Mouse (Mus musculus): ENCODE data around the gene Gm27021. TPM values are rescaled to one million over a fixed set of nuclear protein-coding genes. Genes with fewer than 3 reads are reported as not detected.

Gm27021 gene
- polyA plus RNA-seq, 3 experiments from 2014 or later = 0.98 TPM; not detected in 2

DNA sequence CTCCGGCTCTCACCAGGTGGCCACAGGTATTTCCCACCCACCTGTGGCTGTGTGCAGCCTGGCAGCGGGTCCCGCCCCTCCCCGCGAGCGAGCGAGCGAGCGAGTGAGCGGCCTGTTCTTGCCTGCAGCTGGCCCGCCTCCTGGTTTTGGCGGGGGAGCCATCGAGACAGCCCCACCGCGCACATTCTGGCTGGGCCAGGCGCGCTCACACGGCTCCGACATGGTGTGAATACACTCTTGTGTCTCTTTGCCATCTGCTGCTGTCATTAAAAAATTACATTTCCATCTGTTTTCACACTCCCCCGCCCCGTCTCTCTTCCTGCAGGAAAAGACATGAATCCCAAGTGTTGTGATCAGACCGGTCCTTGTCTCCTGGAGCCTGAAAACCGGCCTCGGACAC, 69.3 kb downstream of the Gm27021 start:
- no peak for ATAC-seq

- peak; percentile 71 for ATAC-seq
Measured at GRCm38 (mm10) chr8:120595963-120596362, 71.9 kb downstream of the Gm27021 start.

DNA sequence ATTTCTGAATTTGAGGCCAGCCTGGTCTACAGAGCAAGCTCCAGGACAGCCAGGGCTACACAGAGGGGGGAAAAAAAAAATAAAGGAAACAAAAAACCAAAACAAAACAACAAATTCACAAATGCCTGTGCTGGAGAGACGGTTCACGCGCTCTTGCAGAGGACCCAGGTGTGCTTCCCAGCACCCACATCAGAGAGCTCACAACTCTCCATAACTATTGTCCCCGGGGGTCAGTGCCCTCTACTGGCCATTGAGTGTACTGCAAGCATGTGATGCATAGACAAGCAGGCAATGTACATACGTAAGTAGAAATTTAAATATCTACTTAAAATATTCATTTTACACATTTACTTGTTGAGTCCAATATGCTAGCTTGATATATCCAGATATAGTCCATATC, 73.3 kb downstream of the Gm27021 start:
- no peak for ATAC-seq

- no peak for ATAC-seq
Measured at GRCm38 (mm10) chr8:120591587-120592292, 76.1 kb downstream of the Gm27021 start.

DNA sequence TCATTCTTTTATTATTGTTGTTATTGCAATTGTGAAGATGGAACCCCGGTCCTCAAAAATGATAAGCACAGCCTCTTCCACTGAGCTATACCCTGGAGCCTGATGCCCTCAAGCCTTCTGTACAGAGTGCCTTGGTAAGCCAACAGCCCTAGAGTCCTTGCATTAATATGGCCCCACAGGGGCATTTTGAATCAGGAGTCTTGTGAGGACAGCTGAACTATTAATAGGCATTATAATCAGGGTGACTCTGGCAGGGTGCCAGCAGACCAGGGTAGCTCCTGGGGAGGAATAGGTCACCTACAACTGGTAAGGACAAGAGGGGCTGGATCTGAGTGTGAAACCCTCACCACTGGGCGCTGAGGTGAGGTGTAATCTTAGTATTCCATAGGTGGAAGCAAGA, 78.0 kb downstream of the Gm27021 start:
- ATAC-seq = no peak

DNA sequence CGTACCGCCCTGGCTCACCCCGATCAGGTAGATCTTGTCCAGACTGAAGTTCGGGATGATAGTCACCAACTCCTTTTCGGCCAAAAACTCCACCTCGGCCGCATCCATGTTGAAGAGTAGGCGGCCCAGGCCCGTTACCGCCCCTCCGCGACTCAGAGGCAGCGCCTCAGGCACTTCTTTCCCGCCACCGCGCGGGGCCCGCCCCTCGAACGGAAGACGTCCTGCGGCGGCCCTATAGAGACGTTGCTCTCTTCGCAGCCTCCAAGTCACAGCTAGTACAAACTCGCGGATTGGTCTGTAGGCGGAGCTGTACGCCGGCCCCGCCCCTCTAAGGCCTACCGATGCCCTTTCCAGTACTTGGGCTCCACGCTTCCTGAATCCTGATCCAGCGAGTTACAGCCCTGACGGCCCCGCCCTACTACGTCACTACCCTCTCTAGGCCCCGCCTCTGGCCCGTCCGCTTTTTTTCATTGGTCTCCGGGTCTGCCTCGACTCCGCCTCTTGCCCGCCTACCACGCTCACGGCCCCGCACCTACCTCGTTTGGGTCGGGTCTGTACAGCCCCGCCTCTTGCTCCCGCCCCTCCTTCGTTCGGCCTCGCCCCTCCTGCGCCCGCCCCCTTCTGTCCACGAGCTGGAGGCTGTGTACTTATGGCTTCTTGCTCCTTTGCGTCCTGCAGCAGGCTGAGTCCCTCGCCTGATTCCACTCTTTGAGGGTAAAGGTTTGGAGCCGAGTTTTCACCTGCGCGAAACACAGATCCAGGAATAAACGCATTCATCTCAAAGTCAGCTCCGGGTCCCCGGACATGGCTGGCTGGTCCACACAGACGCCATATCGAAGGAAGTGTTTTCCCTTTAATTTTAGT, 78.7 kb downstream of the Gm27021 start, which contains the start of gene Gins2:
TSS of gene Gins2 (minus strand) at position 397 of the 864 bp plus-strand sequence.
- ATAC-seq = peak; percentile 95

DNA sequence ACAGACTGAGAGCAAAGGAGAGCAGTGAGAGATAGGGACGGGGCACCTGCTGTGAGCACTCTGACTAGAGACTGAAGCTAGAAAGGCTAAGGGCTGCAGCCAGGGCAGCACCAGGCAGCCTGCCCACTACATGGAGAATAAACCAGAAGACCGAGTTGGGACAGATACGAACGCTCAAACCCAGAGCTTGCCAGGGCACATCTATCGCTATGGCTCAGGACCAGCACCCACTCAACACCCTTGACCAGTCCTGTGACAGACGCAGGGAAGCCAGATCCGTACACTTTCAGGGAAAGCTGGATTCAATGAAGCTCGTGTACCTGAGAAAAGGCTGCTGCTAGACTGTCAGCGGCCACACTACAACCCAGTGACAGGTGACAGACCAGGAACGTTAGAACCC, 82.4 kb downstream of the Gm27021 start:
- no peak for ATAC-seq

GRCm38 (mm10) chr8:120581811-120582210, 86.1 kb downstream of the Gm27021 start:
- no peak for ATAC-seq

- no peak for ATAC-seq
Measured at GRCm38 (mm10) chr8:120581329-120581728, 86.5 kb downstream of the Gm27021 start.

- no peak for ATAC-seq
Measured at GRCm38 (mm10) chr8:120580336-120581000, 87.4 kb downstream of the Gm27021 start.

DNA sequence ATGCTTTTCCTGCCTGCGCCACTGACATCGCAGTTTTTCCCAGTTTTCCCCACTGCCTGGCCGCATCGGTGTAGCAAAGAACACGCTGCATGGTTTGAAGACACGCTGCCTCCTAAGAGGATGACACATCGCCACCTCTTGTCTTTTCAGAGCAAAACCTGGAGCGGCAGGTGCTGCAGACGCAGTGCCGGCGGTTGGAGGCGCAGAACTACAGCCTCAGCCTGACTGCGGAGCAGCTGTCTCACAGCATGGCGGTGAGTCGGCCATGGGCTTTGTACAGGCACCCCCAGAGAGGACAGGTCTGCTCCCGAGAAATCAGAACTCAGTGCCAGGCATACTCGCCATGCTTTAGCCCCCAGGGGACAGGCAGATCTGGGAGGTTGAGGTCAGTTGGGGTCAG, 90.1 kb downstream of the Gm27021 start:
- ATAC-seq = no peak

DNA sequence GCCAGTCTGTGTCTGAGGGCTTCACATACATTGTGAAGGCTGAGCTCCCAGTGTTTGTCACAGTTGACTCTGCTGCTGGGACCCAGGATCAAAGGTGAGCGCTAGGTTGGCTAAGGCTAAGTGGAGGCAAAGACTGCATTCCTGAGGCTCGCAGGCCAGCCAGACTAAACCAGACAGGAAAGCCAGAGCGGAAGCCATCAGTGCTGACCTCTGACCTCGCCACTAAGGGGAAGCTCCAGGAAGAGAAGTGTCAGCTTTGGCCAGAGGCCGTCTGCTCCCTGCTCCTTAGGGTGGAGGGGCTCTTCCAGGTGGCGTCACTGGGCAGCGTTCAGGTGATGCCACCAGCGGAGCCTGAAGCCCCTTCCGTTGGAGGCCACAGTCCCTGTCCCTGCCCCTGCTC, 92.1 kb downstream of the Gm27021 start:
- no peak for ATAC-seq

DNA sequence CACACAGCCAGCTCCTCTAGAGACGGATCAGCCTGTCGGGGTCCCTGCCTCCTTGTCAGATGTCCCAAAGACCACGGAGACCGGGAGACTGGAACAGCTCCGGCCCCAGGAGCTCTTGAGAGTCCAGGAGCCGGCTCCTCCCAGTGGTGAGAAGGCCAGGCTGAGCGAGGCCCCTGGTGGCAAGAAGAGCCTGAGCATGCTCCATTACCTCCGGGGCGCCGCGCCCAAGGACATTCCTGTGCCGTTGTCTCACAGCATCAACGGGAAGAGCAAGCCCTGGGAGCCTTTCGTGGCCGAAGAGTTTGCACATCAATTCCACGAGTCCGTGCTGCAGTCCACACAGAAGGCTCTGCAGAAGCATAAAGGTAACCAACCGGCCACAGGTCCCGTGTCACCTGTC, 92.9 kb downstream of the Gm27021 start:
- ATAC-seq = no peak

GRCm38 (mm10) chr8:120573866-120574265, 94.0 kb downstream of the Gm27021 start:
- ATAC-seq = no peak

DNA sequence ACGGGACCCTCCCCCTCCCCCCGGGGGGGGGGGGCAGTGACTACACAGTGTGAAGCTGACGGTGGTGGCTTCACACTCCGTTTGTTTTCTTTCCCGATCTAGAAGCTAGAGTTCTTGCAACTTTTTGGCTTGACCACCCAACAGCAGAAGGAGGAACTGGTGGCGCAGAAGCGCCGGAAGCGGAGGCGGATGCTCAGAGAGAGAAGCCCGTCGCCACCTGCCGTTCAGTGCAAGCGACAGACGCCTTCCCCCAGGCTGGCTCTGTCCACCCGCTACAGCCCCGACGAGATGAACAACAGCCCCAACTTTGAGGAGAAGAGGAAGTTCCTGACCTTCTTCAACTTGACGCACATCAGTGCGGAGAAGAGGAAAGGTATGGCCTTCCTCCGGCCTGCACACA, 95.3 kb downstream of the Gm27021 start:
- ATAC-seq = no peak

- no peak for ATAC-seq
Measured at GRCm38 (mm10) chr8:120571561-120571960, 96.3 kb downstream of the Gm27021 start.

DNA sequence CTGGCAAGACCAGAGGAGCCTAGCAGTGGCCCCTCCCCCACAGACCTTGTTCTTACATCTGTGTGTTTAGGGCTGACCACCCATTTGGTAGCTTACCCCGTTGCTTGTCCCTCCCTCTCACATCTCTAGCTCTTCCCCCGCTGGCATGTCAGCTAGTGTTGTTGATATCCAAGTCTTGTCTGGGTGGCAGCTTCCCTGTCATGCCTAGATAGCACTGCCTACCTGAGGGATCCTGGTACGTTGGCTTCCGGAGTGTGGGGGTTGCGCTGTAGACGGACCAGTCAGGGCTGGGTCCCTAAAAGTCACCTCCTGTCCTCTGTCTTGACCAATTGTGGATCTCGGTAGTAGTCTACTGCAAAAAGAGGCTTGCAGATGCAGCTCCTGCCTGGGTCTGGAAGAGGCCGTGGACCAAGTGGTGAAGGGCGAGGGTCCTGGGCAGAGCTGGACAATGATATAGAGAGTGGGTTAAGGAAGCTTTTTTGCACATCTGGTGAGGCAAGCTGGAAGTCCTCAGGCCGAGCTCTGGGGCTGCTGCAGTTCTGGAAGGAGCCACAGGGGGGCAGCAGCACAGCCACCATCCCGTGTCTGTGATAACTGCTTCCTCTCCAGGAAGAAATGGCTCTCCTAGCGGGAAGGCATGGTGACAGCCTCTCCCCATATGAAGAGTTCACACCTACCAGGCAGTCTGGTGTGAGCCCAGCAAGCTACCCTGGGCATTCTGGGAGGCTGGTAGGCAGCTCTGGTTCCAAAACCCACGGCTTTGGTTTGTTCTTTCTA, 97.8 kb downstream of the Gm27021 start:
- peak; percentile 73 for ATAC-seq

DNA sequence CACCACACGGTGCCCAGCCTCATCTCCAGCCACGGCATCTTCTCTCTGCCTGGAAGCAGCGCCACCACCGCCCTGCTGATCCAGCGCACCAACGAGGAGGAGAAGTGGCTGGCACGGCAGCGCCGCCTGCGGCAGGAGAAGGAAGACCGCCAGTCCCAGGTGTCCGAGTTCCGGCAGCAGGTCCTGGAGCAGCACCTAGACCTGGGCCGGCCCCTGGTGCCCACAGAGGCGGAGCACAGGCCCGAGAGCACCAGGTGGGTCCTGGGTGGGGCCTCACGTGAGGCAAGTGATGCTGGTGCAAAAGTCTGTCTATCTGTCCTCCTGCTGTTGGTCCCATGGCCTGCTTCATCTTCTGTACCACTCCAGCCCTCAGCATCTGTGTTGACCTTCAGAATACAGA, 98.8 kb downstream of the Gm27021 start:
- ATAC-seq = no peak

- ATAC-seq = no peak
Measured at GRCm38 (mm10) chr8:120568164-120568798, 99.6 kb downstream of the Gm27021 start.

- ATAC-seq = no peak
Measured at GRCm38 (mm10) chr8:120567731-120568130, 100.1 kb downstream of the Gm27021 start.

- ATAC-seq = no peak
Measured at GRCm38 (mm10) chr8:120566681-120567080, 101.2 kb downstream of the Gm27021 start.

DNA sequence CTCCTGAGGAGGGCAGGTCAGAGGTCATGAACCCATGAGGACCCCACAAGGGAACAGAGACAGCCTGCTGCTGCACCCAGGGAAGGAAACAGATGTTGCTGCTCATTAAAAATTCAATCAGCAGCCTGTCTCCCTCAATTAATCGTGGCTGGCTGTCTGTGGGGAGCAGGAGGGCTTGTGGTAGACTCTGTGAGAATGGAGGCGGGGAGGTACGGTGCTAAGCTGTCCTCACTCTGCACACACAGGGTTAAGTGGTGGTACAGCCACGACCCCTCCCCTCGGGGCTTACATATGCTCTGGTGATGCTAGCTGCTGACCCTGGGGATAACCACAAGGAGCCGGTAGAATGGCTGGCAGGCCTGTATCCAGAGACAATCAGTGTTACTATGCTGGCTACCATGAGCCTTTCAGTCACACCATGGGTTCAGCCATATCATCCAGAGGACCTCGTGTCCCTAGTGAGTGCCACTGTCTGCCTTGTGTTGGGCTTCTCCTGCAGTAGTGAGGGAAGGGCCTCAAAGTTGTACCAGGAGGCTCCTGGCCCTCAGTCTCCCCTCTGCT, 102.6 kb downstream of the Gm27021 start:
- ATAC-seq = no peak
